Mouse (Mus musculus): Measurements from ENCODE around the gene Ckmt2.

Gene Ckmt2

GRCm38 (mm10) chr13:91873734-91874329 is 2.9 kb downstream of the Ckmt2 start:
- DNase-seq (ENCODE audit: low read depth, low spot score) = no peak

DNA sequence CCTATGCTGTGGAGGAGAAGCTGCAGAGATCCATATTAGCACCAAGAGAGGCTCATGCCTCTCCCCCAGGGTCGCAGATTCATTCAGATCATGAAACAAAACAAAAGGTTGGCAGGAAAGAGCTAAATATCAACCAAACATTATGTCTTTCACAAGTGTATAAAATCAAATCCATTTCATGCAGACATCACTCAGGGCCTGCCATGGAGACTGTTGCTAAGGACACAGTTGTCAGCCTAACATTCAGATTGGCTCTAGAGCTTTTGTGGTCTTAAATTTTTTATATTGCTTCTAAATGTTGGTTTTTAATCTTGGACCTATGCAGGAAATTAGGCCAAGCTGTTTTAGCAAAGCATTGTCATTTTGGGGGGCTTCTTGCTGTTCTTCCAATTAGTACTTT is 8.1 kb downstream of the Ckmt2 start:
- DNase-seq (ENCODE audit: low read depth, low spot score) = no peak

DNA sequence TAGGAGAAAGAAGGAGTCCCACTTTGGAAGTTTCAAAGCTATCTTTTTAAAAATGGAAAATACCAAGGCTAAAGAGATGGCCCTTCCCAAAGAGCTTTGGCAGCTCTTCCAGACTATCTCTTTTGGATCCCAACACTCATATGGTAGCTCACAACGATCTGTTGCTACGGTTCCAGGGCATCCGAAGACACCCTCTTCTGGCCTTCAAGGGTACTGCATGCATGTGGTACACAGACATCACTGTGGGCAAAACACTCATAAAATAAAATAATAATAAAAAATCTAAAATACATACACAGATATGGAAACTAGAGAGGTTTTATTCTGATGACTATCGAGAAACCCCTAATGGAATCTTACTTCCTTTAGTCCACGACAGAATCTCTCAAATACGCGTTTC is 17.9 kb downstream of the Ckmt2 start:
- no peak for DNase-seq (ENCODE audit: low read depth, low spot score)

DNA sequence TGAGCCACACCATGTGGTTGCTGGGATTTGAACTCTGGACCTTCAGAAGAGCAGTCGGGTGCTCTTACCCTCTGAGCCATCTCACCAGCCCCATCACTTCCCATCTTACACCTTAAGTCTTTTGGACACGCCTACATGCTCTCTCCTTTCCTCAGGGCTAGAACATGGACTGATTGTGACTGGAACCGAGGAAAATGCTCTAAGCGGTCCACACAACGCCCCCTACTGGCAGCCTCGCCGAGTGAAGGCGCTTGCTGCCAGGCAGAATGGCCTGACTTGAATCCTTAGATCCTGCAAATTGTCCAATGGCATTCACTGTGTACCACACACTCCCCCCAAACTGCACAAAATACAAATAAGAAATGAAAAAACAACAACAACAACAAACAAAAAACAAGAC is 19.3 kb downstream of the Ckmt2 start:
- no peak for DNase-seq (ENCODE audit: low read depth, low spot score)

DNA sequence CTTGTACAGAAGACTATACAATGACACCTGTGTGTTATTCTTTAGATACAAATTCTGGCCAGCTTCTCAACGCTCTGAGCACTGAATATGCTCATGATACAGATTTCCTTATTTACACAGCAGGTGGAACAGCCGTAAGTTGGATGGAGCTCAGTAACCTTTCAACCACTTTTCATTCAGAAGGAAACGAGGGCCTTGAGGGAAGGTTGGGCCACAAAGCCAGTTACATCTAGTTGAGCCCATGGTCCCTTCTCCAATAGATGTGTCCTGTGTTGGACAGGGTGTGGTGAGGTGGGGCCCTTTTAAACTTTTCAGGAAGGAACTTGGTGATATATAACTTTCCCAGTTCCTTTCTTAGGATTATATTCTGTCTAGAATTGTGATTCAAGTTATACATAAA is 22.3 kb downstream of the Ckmt2 start:
- no peak for DNase-seq (ENCODE audit: low read depth, low spot score)

DNA sequence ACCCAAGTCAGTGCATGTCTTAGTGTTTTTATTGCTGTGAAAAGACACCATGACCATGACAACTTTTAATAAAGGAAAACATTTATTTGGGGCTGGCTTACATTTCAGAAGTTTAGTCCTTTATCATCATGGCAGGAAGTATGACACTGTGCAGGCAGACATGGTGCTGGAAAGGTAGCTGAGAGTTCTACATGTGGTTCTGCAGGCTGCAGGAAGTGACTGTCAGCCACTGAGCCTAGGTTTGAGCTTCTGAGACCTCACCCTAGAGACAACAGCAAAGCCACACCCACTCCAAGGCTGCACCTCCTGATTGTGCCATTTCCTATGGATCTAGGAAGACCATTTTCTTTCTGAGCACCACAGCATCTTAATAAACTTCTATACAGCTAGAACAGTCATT is 48.8 kb downstream of the Ckmt2 start:
- DNase-seq (ENCODE audit: low read depth, low spot score) = no peak

DNA sequence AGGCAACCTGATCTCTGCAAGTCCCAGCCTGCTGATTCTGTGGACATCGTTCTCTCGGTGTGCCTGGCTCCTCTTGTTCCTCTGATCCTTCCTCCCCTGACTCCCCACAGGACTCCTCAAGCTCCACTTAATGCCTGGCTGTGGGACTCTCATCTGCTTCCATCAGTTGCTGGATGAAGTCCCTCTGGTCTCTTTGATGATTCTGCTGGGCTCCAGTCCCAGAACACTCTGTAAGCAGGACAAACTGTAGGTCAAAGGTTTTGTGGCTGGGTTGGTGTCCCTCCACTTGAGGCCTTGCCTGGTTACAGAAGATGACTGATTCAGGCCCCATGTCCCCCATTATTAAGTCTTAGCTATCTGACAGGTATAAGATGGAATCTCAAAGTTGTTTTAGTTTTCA is 50.6 kb downstream of the Ckmt2 start:
- no peak for DNase-seq (ENCODE audit: low read depth, low spot score)

- DNase-seq (ENCODE audit: low read depth, low spot score) = no peak
These were observed 51.7 kb downstream of the Ckmt2 start for GRCm38 (mm10) chr13:91824845-91825550.

DNA sequence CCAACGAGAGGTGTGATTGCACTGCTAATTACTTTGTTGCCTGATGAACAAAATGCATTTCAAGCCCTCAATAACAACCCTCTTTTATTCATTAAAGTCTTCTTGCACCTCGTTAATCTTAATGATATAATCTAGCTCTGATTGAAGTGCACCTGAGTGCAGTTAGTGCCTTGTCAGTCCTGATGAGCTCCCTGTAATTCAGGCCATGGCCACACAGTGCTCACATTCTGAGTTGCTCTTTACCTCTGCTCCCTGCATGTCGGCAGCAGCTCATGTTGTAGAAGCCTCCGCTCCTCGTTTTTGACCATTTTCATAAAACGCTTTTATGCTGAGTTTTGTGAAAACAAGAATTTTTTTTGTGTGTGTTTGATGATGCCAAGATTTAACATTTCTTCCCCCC is 53.0 kb downstream of the Ckmt2 start:
- no peak for DNase-seq (ENCODE audit: low read depth, low spot score)

DNA sequence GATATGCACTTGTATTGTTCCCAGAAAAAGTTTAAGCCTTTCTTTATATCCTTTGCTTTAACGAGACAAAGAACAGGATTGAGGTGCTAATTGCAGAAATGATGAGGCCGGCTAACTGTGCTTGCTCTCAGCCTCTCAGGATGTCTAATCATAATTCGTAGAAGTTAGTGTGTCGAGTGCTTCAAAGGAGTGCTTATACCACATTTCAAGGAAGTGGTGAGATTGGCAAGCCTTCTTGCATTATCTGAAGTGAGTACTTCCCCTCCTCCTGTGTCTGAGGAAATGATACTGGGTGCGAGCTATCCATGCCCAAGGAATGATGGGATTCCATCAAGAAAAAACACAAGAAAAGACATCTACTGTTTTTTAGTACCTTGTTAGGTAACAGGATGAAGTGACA is 62.0 kb downstream of the Ckmt2 start:
- no peak for DNase-seq (ENCODE audit: low read depth, low spot score)

GRCm38 (mm10) chr13:91809476-91809875 is 67.2 kb downstream of the Ckmt2 start:
- no peak for DNase-seq (ENCODE audit: low read depth, low spot score)

GRCm38 (mm10) chr13:91807874-91808575 is 68.7 kb downstream of the Ckmt2 start:
- DNase-seq (ENCODE audit: low read depth, low spot score) = no peak

GRCm38 (mm10) chr13:91807155-91807839 is 69.4 kb downstream of the Ckmt2 start, which contains the start of gene Zcchc9:
Zcchc9 (minus strand) TSS chr13:91807705.
- peak; percentile 78 for DNase-seq (ENCODE audit: low read depth, low spot score)

All from brain, embryonic 18.5 days (tissue).